Mouse (Mus musculus): ENCODE data around the gene Hyal2.

DNA sequence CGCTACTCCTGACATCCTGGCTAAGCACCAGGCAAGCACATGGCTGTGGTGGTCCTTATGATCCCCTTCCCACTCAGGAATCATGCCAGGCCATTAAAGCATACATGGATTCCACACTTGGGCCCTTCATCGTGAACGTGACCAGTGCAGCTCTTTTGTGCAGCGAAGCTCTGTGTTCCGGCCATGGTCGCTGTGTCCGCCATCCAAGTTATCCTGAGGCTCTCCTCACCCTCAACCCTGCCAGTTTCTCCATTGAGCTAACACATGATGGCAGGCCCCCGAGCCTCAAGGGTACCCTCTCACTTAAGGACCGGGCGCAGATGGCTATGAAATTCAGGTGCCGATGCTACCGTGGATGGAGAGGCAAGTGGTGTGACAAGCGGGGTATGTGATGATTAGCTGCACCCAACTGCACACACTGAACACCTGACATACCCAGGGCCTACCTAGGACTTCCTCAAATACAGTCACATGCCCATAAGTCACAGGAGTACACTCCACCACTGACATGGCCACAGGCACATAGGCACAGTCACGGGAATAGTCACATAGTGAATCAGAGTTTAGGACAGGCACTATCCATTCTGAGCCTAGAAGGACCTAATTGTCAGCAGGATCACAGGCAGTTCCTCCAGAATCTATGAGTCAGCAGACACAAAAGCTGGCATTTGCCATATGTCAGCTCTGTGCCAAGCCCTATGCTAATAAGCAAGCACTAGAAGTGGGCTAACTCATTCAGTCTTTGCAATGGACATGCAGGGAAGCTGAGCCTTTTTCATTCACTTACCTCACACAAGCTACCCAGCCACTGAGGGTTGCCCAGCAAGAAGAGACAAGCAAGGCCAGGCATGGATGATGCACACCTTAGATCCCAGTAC, 11.5 kb downstream of the Hyal2 start:
- TF ChIP-seq POLR2A (IDR thresholded peaks at IDR 0.05; ENCODE audit: insufficient read length, low read depth) (no peak), TCF12 (IDR thresholded peaks at IDR 0.05; ENCODE audit: insufficient read depth, poor library complexity, severe bottlenecking) (no peak), USF1 (IDR thresholded peaks at IDR 0.05; ENCODE audit: low read depth) (no peak), POLR2AphosphoS2 (IDR thresholded peaks at IDR 0.05; ENCODE audit: insufficient read length, low read depth) (no peak), MAX (IDR thresholded peaks at IDR 0.05; ENCODE audit: low read depth) (no peak), CEBPB (IDR thresholded peaks at IDR 0.05; ENCODE audit: insufficient read depth, poor library complexity, severe bottlenecking) (no peak), MYOG (IDR thresholded peaks at IDR 0.05; ENCODE audit: control insufficient read depth in 1 of 3, insufficient read depth in 1 of 3, insufficient read length in 2 of 3, low read depth in 2 of 3) (no peak), E2F4 (IDR thresholded peaks at IDR 0.05; ENCODE audit: insufficient read depth) (no peak), SRF (IDR thresholded peaks at IDR 0.05; ENCODE audit: control insufficient read depth, insufficient read length, low read depth) (no peak), TCF3 (IDR thresholded peaks at IDR 0.05; ENCODE audit: insufficient read length, low read depth) (no peak), MYOD1 (IDR thresholded peaks at IDR 0.05; ENCODE audit: control insufficient read depth in 1 of 3, insufficient read length in 2 of 3, low read depth in 2 of 3) (no peak)

Measured in myocyte (in vitro differentiated cells).